Mouse (Mus musculus) thymus, postnatal 10 days (tissue): ENCODE data around the gene Fen1.

Experiments used
- DNase-seq, 2 experiments: peaks; one replicate each; pipeline ENCODE4 v3.0.0; 2021; ENCODE audit warnings: low spot score in 2 of 2

The Fen1 gene

DNA sequence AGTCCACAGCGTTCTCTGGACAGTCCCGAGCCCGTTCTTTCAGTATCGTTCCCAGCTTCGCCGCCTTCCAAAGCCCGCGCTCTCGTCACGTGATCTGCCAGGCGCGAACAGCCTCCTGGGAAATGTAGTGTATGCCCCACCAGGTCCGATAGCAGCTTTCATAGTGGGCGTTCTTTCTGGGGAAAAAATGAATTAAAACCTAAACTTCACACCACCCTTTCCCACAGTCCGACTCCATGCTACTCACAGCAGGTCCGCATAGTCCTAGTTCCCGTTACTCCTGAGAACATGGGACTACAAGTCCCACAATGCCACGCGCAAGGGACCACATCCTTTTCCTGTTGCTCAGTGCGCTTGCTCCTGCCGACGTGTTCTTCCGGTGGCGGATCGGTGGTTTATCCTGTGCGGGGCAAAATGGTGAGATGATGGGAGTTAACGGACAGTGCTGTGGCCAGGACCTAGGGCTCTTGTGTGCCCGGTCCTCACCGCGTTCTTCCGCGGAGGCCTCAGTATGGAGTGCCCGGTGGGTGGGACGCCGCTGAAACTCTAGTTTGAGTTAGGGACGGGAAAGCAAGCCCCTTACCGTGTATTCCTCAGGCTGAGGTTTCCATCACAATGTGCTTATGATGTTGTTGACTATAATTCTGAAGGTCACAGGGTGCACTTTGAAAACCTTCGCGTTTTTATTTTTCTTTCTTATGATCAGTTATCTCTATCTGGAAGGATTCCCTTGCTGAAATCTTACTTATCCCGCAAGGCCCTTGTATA is at the start of gene Fen1, which contains the start of gene Tmem258:
Gene Fen1, minus strand, starts transcription at position 322 of the 768 bp plus-strand sequence.
Gene Tmem258, plus strand, starts transcription at position 167 of the 768 bp plus-strand sequence.
- peak; percentile 77 to 89 for DNase-seq

DNA sequence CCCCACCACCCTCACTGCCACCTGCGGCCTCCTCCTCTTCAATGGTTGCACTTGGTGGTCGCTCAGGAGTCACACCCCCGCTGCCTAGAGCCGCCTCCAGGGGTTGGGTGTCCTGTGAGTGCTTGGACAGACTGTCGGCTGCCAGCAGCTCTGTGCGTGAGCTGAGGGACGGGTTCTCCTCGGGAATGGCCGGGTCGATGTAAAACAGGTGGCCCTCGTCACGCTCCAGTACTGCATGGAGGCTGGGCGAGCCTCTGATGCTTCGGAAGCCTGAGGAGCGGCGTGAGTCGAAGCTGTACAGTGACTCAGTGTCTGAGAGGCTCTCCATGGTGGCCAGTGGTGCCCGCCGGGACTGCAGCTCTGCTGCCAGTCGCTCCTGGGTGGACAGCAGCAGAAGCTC is 44.2 kb upstream of the Fen1 start:
- DNase-seq = no peak

- DNase-seq = no peak
These were observed 43.2 kb upstream of the Fen1 start for GRCm38 (mm10) chr19:10247165-10247564.

GRCm38 (mm10) chr19:10244183-10244582 is 40.2 kb upstream of the Fen1 start:
- DNase-seq = peak in 1 of 2 experiments; percentile 49

DNA sequence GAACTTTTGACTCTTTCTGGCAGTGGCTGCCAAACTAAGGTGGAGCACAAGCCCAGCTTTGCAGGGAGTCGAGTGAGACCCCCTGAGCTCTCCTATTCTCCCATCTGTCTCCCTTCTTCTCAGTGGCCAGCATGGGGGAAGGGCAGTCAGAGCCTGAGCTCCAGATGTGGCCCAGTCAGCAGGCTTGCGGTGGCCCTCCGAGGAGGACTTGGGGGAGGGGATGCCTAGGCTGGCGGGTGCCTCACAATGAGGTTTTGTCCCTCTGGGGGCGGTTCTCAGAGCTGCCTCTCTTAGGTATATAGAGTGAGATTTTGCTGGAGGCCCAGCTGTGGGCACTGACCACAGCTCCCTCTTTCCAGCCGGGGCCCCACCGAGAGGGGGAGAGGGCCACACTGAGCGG is 38.9 kb upstream of the Fen1 start:
- no peak for DNase-seq

DNA sequence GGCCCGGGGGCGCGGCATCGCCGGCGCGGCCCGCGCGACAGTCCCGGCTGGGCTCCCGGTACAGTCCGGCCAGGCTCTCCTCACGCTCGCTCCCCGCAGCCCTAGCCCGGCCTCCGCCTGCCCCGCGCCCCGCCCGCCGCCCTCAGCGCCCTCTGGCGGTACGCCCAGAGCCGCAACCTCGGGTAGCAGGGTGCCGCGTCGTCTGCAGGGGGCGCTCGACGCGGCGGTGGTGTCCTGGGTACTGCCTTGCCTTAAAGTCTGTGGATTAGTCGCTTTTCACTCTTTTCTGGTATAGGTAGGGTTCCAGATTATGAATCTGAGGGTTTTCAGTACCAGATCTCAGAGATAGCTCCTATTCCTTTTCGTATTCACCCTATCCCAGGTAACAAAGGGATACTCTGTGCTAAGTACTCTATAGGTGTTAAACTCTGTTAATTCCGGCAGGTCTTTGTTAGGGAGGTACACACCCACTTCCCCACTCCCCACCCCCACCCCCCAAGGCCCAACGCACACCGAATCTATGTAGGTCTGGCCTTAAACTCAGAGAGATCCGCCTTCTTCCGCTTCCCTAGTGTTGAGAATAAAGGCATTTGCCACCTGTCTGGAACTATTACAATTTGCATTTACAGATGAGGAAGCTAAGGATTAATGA is 36.8 kb upstream of the Fen1 start, which contains the start of gene Myrf:
Gene Myrf, minus strand, starts transcription at position 95 of the 652 bp plus-strand sequence.
- peak; percentile 15 to 69 for DNase-seq

DNA sequence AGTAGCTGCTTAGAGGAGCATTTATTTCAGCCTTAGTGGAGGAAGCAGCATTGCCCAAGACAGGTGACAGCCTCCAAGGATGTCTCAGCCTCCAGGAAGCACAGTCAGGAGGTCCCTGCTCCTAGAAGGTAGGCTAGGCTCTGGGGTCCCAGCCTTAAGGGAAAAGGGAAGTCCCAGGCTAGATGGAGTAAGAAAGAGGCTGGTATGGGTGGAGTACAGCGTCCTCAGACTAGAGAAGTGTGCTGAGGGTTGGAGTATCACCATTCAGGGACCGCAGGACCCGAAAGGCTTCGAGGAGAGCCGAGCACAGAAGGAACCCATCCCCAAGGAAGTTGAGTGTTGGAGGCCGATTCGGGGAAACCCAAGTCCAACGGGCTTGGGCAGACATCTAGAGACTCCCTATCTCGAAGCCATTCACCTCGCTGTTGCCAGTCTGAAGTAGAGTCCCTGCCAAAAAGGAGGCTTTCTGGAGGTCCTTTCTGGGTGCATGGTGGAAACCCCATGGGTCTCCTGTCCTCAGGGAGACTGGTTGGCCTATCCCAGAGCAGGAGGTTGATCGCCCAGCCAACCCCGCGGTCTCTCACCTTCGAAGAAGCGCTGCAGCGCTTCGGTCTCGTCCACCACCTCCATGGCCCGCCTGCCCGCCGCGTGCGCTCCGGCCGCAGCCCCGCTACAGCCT is 36.1 kb upstream of the Fen1 start:
- DNase-seq = no peak

GRCm38 (mm10) chr19:10239419-10239818 is 35.5 kb upstream of the Fen1 start:
- no peak for DNase-seq

DNA sequence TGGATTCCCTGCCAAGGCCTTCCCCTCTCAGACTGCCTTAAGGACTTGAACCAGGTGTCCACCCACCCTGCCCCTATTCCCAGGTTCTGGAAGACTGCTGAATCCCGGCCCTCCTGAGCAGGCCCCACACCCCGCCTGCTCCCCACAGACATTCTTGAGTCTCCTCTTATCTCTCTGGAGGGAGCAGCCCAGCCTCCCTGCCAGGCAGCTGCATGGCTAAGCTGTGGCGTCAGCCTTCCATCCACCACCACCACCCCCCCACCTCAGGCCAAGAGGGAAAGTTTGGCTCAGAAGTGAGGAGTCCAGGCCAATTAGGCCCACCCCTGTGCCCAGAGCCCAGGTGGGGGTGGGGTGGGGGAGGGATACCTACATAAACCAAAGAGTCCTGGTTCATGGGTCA is 34.5 kb upstream of the Fen1 start:
- no peak for DNase-seq

DNA sequence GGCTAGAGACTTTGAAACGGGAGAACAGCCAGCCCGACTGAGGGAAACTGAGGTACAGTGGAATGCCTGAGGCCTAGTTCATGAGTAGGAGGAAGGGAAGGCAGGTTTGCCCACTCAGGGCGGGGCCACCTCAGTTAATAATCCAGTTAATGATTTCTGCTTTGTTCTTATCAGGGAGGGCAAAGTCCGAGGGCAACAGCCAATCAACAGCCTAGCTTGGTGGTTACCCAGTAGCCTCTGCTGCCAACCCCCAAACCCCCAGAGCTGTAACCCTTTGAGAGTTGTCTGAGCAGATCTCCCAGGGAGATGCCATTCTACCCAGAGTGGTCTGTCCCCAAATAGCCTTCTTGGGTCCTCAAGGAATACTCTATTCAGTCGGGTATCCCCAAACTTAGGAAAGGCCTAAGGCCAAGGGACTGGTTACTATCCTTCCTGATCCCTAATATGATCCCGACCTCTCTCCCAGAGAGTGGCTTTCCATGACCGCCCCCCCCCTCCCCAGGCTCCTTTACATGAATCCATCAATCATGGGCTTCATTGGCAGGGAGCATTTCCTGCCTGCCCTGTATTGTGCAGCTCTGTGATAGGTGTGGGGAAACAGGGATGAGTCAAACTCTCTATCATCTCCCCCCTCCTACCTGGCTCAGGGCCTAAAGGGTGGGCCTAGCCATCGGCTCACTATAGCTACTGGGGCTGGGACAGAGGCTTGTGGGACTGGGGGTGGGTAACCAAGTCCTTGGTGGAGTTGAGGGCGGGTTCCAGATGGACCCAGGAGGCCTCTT is 32.0 kb upstream of the Fen1 start:
- DNase-seq = no peak

DNA sequence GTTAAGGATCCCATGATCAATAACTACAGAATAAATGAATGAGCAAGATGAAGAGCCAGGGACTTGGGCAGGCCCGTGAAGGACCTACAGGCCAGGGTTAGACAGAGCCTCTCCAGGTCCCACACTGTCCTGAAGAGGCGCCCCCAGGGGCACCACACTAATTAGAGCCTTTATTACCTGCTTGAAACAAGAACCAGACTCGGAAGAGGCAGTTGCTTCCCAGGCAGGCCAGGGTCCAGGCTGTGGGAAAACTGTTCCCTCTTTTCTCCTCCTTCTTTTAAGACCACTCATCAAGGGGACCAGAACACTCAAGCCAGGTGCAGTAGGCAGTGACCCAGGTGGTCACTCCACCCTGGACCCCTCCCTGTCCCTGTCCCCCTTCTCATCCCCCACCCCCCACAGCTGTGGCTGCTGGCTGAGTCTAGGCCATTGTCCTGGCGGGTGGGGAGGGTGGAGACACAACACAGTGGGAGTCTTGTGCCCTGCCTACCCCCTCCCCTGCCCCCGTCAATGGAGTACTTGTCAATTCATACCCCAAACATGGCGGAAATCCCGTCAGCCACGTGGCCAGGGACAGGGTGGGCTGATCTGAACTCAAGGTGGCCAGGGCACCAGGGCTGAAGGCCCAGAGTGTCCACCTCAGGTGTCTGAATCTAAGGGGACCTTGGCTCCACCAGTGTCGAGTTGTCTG is 28.5 kb upstream of the Fen1 start:
- DNase-seq = no peak

- no peak for DNase-seq
These were observed 27.9 kb upstream of the Fen1 start for GRCm38 (mm10) chr19:10231871-10232270.

DNA sequence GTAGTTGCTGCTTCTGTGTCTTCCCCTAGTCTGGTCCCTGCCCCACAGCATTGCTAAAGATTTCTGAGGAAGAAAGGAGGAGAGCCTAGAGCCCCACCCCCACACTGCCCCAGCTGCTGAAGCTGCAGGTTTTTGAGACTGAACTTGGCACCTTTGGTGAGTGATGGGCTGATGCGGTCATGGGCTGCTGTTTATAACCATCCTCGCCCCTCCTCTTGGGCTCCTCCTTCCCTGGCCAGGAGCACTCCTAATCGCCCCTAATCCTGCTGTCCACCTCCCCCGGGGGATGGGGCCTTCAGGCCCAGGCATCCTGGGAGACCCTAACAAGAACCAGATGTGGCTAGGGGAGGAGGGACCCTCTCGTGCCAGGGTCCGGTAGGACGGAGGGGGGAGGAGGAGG is 27.0 kb upstream of the Fen1 start:
- DNase-seq = no peak

GRCm38 (mm10) chr19:10225767-10226166 is 21.8 kb upstream of the Fen1 start:
- DNase-seq = no peak

DNA sequence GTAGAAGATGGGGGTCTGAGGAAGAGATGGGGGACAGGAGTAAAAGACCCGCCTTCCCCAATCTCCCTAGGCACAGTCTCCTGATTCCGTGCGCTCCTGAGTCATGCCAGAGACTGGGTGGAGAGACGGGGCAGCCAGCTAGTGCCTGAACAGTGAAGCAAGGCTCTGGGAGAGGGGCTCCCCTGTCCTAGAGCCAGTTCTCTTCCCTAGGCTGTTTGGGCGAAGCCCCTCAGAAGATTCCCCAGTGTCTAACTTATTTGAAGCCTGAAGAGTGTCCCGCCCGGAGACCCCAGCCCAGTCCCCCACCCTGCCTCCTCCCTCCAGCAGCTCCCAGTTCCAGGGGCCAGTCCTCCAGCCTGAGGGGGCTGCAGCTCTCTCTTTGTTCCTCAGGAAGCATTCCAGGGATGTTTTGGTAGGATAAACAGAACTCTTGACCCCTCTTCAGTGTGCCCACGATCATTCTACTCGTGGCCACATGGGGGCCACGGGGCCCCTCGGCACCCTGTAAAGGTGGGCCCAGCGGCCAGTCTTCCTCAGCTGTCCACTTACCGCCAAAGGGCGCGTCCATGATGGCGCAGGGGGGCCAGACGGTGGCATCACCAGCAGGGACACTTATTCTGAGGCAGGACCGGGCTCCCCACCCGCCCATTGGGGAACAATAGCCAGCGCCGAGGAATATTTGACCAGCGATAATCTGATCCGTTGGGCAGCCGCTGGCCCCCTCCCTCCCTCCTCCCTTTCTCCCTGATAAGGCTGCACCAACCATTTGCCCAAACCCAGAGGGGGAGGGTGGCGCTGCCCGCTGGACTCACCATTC is 20.9 kb upstream of the Fen1 start:
- no peak for DNase-seq

- no peak for DNase-seq
These were observed 19.6 kb upstream of the Fen1 start for GRCm38 (mm10) chr19:10223561-10223960.

DNA sequence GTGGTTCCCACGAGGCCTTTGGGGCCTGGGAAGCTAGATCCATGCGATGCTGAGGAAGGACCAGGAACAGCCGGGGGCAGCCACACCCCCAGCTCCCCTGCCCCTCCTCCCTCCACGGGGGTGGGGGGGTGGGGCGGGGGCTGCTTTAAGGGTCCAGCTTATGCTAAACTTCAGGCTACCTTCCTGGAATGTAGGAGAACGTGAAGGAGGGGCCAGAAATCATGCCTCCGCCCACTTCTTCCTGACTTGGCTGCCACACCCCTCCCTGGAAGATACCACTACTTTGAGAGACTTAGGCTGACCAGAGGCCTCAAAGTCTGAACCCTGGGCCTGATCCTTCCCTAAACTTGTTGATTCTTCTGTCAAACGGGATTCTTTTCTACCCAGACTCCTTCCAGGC is 18.7 kb upstream of the Fen1 start:
- DNase-seq = no peak

GRCm38 (mm10) chr19:10221585-10221984 is 17.6 kb upstream of the Fen1 start:
- no peak for DNase-seq

DNA sequence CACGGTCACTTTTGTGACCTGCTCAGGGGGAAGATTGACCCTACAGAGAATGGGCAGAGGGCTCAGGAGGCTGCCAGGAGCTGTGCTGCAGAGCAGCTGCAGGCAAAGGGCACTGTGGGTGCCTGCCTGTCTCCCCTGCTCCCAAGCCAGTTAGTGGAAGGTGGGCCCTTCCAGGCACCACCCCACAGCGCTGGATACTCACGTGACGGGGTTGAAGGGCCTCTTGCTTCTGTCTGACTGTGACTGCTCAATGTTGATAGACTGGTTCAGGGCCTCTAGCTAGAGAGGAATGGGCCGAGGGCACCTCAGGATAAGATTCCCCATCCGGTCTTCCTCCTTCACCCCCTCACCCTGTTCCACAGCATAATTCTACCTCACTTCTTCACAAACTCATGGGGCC is 15.6 kb upstream of the Fen1 start:
- no peak for DNase-seq

DNA sequence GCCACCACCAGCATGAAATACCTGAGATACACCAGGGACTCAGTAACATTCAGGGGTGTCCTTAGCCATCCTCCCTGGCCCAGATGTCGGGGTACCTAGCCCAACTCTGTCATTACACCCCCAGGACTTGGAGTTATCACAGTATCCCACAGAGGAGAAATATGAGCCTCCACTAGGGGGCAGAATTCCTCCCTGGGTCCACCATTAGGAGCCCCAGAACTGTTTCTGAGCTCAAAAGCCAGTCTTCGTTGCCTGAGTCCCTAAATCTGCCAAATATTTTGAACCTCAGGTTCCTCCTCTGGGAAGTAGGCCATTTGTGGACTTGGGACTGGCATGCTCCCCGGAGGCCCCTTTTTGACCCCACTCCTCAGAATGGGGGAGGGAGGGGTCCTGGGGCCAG is 15.1 kb upstream of the Fen1 start:
- peak in 1 of 2 experiments; percentile 60 for DNase-seq
